Mouse (Mus musculus) retina, embryonic 14.5 days (tissue): ENCODE data around the gene Foxp1.
A peak's percentile ranks its signal among the peaks of the same experiment; 100 is the strongest.

Experiments used
- DNase-seq: peaks from one replicate; pipeline ENCODE4 v3.0.0-alpha.2; 2015; ENCODE audit warnings: low spot score

Gene Foxp1

GRCm38 (mm10) chr6:99260941-99261736 lies 261.4 kb downstream of the Foxp1 start:
- DNase-seq, result no peak

DNA sequence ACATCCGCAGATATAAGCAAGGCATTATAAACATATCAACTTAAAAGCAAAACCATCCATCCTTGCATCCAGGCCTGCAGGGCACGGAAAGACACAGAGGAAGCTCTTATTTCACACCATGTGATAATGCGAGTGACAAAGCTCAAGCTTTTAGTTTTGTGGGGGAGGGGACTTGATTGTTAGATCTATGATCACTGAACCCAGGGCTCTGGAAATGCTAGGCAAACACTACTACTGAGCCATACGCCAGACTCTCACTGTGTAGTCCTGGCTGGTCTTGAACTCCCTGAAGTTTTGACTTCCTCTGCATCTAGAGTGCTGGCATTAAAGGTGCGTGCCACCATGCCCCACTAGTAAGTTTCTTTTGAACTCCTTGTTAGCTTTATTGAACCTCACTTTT lies 264.2 kb downstream of the Foxp1 start:
- no peak for DNase-seq

DNA sequence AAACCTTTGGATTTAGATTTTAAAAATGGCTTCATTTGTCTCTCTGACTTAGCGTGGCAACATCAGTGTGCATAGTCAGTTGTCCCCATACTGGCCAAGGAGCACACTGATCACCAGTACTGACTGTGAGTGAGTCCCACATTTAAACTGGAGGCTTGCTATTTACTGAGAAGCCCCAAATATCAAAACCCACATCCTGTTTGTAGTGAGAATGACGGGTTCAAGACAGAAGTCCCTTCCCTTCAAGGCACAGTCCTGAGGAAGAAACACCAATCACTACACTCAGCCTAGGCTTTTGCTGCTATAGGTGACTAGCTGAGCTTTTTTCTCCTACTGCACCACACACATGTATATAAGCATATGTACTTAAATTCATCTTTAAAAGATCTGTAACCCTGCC lies 264.8 kb downstream of the Foxp1 start:
- DNase-seq, result no peak

DNA sequence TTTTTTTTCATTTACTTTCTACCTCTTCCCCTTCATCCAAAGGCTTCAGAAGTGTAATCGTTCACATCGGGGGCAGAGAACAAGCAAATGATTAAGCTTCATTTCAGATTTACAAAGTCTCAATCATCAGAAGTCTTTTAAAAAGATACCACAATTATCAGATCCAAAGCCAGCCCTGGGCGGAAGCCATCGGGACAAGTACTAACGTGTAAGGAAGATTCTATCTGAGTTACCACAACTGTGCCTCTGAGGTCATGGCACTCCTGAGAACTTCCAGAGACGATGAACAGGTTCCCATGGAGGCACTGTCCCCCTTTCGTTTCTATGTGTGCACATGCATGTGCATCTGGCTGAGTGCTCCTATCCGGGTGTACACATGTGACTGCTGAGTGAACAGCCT lies 269.2 kb downstream of the Foxp1 start:
- no peak for DNase-seq

DNA sequence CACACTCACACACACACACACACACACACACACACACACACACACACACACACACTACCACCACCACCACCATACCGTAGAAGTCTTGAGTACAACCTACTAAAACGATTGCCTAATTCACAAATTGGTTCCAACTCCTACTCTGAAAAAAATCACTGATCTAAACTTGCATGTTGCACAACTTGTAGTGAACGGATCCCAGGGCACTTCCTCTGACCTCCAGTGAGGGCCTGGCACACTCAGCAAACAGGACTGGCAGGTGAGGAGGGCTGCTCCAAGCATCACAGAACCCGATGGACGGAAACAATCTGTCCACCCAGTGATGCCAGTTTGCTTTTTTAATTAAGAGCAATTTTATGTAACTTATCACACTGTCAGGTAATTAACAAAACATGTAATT lies 269.7 kb downstream of the Foxp1 start:
- DNase-seq, result no peak

- DNase-seq, result no peak
Observed at GRCm38 (mm10) chr6:99251924-99252323, 270.6 kb downstream of the Foxp1 start.

GRCm38 (mm10) chr6:99251222-99251621 lies 271.3 kb downstream of the Foxp1 start:
- no peak for DNase-seq

GRCm38 (mm10) chr6:99249496-99250030 lies 273.0 kb downstream of the Foxp1 start:
- DNase-seq, result no peak

DNA sequence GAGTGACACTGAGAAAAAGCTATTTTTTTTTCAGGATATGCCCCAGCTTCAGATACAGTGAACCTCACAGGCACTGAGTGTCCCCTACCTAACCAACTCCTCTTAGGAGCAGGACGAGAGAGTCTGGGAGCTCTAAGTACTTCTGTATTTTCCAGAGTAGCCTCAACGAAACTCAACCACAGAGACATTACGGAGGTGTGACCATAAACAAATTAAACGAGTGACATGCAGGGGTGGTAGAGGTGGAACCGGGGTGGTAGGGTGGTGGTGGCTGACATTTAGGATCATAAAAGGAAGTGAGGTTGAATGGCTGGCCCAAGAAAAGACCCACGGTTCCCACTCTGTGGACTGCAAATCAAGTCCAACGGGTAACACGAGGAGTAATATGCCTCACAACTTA lies 274.1 kb downstream of the Foxp1 start:
- no peak for DNase-seq

GRCm38 (mm10) chr6:99241625-99242395 lies 280.7 kb downstream of the Foxp1 start:
- DNase-seq, result no peak

- no peak for DNase-seq
Observed at GRCm38 (mm10) chr6:99240764-99241163, 281.8 kb downstream of the Foxp1 start.

- DNase-seq, result no peak
Observed at GRCm38 (mm10) chr6:99235588-99235987, 286.9 kb downstream of the Foxp1 start.

DNA sequence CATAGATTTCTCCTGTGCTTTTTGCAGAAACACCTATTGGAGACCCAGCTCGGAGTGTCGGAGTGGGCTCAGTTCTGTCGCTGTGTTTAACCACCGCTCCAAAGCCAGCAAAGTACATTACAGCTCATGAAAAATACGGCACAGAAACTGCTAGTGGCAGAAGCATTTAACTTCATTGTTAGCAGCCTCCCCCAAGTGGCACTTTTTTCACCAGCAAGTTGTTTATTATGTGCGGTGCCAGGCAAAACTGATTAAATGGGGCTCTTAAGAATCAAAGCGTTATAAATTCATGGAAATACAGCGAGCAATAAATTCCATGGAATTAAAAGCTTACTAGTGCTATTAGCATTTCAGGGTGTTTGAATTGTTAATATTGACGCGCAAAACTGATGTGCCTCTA lies 289.1 kb downstream of the Foxp1 start:
- DNase-seq, result no peak

DNA sequence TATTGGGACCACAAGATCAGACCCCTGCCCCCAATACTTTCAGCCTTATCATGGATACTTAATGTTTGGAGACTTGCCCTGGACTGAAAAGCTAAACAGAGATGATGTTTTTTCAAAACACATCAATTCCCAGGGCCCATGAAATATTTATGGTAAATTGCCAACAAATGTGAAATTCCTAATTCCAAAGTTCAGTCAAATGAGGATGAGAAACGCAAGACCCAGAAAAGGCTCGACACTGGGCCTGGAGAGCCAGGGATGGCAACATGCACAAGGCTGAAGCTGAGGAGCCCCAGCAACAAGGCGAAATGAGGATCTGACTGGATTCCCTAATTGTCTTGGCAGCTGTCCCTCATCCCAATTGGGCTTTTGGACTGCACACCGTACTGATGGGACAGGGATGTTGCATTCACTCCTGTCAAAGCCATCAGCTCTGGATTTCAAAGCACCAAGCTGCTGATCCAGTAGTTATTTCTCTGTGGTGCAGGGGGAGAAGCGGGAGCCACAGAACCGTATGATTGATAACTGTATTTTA lies 294.1 kb downstream of the Foxp1 start:
- no peak for DNase-seq

GRCm38 (mm10) chr6:99221147-99221546 lies 301.4 kb downstream of the Foxp1 start:
- no peak for DNase-seq

GRCm38 (mm10) chr6:99220472-99220871 lies 302.0 kb downstream of the Foxp1 start:
- no peak for DNase-seq

DNA sequence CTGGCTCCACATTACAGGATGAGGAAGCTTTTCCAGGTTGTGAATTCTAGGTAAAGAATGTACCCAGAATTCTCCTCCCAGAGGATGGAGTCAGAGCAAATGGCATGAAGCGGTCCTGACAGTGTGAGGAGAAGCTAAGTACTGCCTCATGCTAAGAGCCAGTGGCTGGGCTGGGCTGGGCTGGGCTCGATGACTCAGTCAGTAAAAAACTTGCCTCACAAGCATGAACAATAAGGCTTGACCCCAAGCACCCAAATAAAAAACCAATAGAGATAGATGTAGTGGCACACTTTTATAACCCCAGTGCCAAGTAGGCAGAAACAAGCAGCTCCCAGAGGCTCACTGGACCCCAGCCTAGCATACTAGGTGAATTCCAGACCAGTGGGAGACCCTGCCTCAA lies 304.7 kb downstream of the Foxp1 start:
- no peak for DNase-seq

DNA sequence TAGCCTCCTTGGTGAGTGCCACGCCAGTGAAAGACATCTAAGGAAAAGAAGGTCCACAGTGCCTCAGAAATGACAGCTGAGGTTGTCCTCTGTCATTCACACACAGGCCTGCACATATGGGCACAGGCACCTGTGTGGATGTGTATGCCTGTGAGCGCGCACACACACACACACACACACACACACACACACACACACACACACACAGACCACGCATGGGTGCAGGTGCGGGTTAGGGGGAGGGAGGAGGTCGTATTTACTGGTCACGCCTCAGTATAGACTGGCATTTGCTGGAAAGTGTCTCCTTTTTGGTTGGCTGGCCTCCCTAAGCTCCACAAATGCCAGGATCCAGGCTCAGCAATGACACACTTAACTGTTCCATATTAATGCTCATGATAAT lies 305.4 kb downstream of the Foxp1 start:
- DNase-seq, result no peak

DNA sequence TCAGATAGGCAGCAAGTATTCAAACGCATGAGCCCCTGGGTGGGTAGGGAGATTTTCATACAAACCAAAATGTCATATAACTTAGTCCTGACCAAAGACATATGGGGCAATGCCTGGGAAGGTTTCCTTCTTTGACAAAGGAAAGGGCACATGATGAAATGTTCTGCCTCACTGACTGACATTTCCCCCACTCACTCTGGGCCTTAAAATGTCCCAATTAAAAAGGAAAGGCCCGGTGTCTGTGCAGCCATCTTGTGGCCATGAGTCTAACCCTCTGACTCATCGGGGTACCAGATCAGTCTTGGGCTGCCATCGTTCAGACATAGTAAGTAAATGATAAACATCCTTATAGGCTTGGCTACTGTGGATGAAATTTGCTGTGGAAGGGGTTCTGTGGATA lies 310.1 kb downstream of the Foxp1 start:
- no peak for DNase-seq

DNA sequence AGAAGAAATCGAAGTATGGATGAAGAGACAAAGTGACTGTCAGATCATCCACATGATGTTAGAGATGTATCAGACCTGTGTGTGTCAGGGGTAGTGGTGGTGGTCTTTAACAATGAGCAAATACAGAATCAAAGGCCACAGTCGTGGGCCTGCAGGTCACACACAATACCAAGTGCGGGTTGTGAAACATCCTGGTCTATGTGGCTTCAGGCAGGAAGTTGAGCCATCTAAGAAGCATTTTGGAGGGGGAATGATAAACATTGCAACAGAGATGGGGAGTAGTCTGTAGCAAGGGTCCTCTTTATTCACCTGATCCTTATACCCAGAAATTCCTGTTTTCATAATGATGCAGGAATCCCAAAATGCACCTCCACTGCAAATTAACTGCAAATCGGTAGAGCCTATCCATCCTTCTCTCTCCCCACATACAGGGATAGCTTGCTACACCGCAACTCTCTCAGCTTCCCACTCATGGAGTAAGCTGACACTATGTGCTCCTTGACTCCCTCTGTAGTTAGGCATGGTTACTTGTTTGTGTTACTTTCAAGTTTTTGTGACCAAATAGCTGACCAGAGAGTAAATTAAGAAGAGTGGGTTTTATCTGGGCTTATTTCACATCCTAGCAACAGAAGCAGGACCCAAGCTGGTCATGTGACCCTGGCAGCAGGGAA lies 310.7 kb downstream of the Foxp1 start:
- no peak for DNase-seq

DNA sequence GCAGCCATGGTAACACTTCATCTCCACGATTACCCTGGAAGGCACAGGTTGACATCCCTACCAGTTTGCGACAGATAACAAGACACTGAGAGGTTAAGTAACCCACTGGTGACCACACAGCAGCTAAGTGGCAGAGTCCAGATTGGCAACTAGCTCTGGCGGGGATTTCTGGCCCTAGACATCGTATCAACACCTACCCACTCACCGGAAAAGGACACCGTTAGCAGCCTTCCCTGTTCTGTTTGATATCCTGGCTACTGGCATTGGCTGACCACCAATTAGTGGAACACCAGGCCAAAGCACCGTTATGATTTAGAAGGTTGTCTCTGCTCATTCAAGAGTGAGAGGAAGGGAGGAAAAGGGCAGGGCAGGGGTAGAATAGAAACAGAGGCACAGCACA lies 312.4 kb downstream of the Foxp1 start:
- DNase-seq, result no peak

- peak; percentile 71 for DNase-seq
Observed at GRCm38 (mm10) chr6:99207226-99207885, 315.2 kb downstream of the Foxp1 start.
